Mouse (Mus musculus) liver, adult 2 months (tissue): ENCODE measurements around the gene Hsh2d.

ENCODE experiments used
- CTCF ChIP-seq: fragments of 200-500 bp; IDR thresholded peaks from 2 replicates; pipeline ENCODE4 v1.5.1; 2011; ENCODE audit warnings: low read depth, low read length, control low read depth
- POLR2A ChIP-seq: fragments of 200-500 bp; IDR thresholded peaks from 2 replicates; pipeline ENCODE4 v1.6.1; 2011; ENCODE audit warnings: low read length, control low read depth; ENCODE audit not compliant: insufficient read depth; ENCODE audit errors: extremely low read depth

DNA sequence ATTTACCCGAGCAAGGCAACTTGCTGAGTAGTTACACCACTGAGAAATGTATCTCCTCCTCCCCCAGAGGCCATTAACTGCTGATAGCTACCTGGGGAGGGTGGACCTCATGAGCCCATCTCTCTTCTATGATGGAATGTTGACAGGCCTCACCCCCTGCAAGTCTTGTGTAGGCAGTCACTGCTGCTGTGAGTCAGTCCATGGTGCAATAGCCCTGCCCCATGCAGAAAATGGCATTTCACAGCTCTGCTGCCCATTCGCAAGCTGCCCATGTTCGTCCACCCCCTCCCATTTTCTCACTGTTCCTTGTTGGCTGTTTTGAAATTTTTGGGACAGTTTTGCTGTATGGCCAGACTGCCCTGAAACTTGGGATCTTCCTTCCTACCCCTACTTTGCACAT, 43.9 kb upstream of the Hsh2d start:
- TF ChIP-seq CTCF (no peak), POLR2A (no peak)
